Mouse (Mus musculus) CH12.LX (cell line): ENCODE data around the gene Alyref. TPM values are rescaled to one million over a fixed set of nuclear protein-coding genes. Genes with fewer than 3 reads are reported as not detected.

Experiments used
- DNase-seq: peaks from one replicate; pipeline ENCODE4 v3.0.0-alpha.2; 2013; ENCODE audit errors: extremely low read depth
- H3K27ac ChIP-seq: 2 replicates; pipeline ENCODE4 v1.5.1; 2012; ENCODE audit warnings: low read depth, mild to moderate bottlenecking, control low read depth, moderate library complexity; ENCODE audit not compliant: insufficient read depth
- H3K27me3 ChIP-seq: replicated peaks from 2 replicates; pipeline ENCODE3; 2012; ENCODE audit warnings: inconsistent platforms
- H3K36me3 ChIP-seq, 2 experiments: replicated peaks in 1 of 2; 2 replicates each; pipeline versions ENCODE3 to v1.6.1; 2012; ENCODE audit warnings: inconsistent platforms in 1 of 2, low read length in 1 of 2, mild to moderate bottlenecking in 1 of 2, mixed read lengths in 1 of 2, moderate library complexity in 1 of 2; ENCODE audit not compliant: control insufficient read depth in 1 of 2, insufficient read depth in 1 of 2
- H3K4me1 ChIP-seq, 2 experiments: 2 replicates each; pipeline ENCODE4 v1.6.1; 2012; ENCODE audit warnings: inconsistent platforms in 1 of 2, moderate library complexity in 1 of 2; ENCODE audit not compliant: insufficient read depth in 2 of 2, control insufficient read depth in 1 of 2
- H3K4me2 ChIP-seq: 2 replicates; pipeline ENCODE4 v1.6.1; 2012; ENCODE audit warnings: low read depth, mild to moderate bottlenecking, control low read depth; ENCODE audit not compliant: poor library complexity, insufficient read depth, severe bottlenecking
- H3K4me3 ChIP-seq, 3 experiments: fragments of 150-350 bp in 1 of 3; sonication (generic) in 1 of 3; replicated peaks in 1 of 3; 2 replicates each; pipeline versions ENCODE3 to v1.5.1; 2011 to 2012; ENCODE audit warnings: low read depth in 2 of 3, low read length in 2 of 3, mild to moderate bottlenecking in 2 of 3, moderate library complexity in 2 of 3, control low read depth in 1 of 3, improper control_type of control experiment in 1 of 3, inconsistent platforms in 1 of 3, mixed read lengths in 1 of 3; ENCODE audit not compliant: poor library complexity in 1 of 3
- H3K79me2 ChIP-seq: replicated peaks from 2 replicates; pipeline ENCODE4 v1.6.1; 2012; ENCODE audit warnings: mild to moderate bottlenecking, moderate library complexity; ENCODE audit not compliant: control insufficient read depth, poor library complexity, insufficient read depth, severe bottlenecking; ENCODE audit errors: extremely low read depth
- H3K9ac ChIP-seq: 2 replicates; pipeline ENCODE4 v1.6.1; 2012; ENCODE audit warnings: low read depth, mild to moderate bottlenecking, control low read depth, moderate library complexity; ENCODE audit not compliant: insufficient read depth
- H3K9me3 ChIP-seq: replicated peaks from 2 replicates; pipeline ENCODE3; 2012; ENCODE audit warnings: low read length, inconsistent platforms, mixed read lengths
- CHD2 ChIP-seq: IDR thresholded peaks from 2 replicates; pipeline ENCODE4 v1.6.1; 2011; ENCODE audit warnings: low read length, improper control_type of control experiment
- CTCF ChIP-seq, 2 experiments: IDR thresholded peaks in 1 of 2; conservative IDR thresholded peaks in 1 of 2; 2 replicates each; pipeline ENCODE4 v1.5.1; 2011 to 2012; ENCODE audit warnings: low read depth in 2 of 2, low read length in 2 of 2, improper control_type of control experiment in 1 of 2, inconsistent platforms in 1 of 2, mild to moderate bottlenecking in 1 of 2, moderate library complexity in 1 of 2
- E2F4 ChIP-seq: IDR thresholded peaks from 2 replicates; pipeline ENCODE4 v1.6.1; 2011; ENCODE audit warnings: low read depth, low read length, improper control_type of control experiment; ENCODE audit not compliant: insufficient replicate concordance
- ELF1 ChIP-seq: IDR thresholded peaks from 2 replicates; pipeline ENCODE4 v1.6.1; 2014; ENCODE audit warnings: low read depth, mild to moderate bottlenecking, inconsistent platforms, low read length, improper control_type of control experiment
- GABPA ChIP-seq: IDR thresholded peaks from 2 replicates; pipeline ENCODE4 v1.6.1; 2012; ENCODE audit warnings: low read depth, low read length, improper control_type of control experiment, inconsistent platforms; ENCODE audit not compliant: insufficient replicate concordance
- IRF4 ChIP-seq: IDR thresholded peaks from 2 replicates; pipeline ENCODE4 v1.6.1; 2014; ENCODE audit warnings: low read depth, mild to moderate bottlenecking, inconsistent platforms, low read length, improper control_type of control experiment
- JUND ChIP-seq: conservative IDR thresholded peaks from 2 replicates; pipeline ENCODE4 v1.6.1; 2011; ENCODE audit warnings: low read depth, low read length, improper control_type of control experiment
- KAT2A ChIP-seq: IDR thresholded peaks from 2 replicates; pipeline ENCODE4 v1.6.1; 2012; ENCODE audit warnings: low read length, improper control_type of control experiment, inconsistent platforms; ENCODE audit not compliant: insufficient replicate concordance
- MEF2A ChIP-seq: IDR thresholded peaks from 2 replicates; pipeline ENCODE4 v1.6.1; 2014; ENCODE audit warnings: low read depth, mild to moderate bottlenecking, inconsistent platforms, low read length, improper control_type of control experiment, borderline replicate concordance
- MYC ChIP-seq: IDR thresholded peaks from 2 replicates; pipeline ENCODE4 v1.6.1; 2011; ENCODE audit warnings: low read depth, mild to moderate bottlenecking, improper control_type of control experiment, low read length
- NELFE ChIP-seq: IDR thresholded peaks from 2 replicates; pipeline ENCODE4 v1.6.1; 2011; ENCODE audit warnings: low read depth, low read length, improper control_type of control experiment
- PAX5 ChIP-seq: IDR thresholded peaks from 2 replicates; pipeline ENCODE4 v1.6.1; 2012; ENCODE audit warnings: low read length, inconsistent platforms, mixed read lengths
- POLR2AphosphoS2 ChIP-seq: IDR thresholded peaks from 2 replicates; pipeline ENCODE4 v1.6.1; 2011; ENCODE audit warnings: low read depth, low read length, improper control_type of control experiment
- RCOR1 ChIP-seq: conservative IDR thresholded peaks from 2 replicates; pipeline ENCODE4 v1.6.1; 2012; ENCODE audit warnings: low read depth, mild to moderate bottlenecking, inconsistent platforms, low read length, improper control_type of control experiment
- SIN3A ChIP-seq: IDR thresholded peaks from 2 replicates; pipeline ENCODE4 v1.6.1; 2012; ENCODE audit warnings: low read length, improper control_type of control experiment, inconsistent platforms
- UBTF ChIP-seq: IDR thresholded peaks from 2 replicates; pipeline ENCODE4 v1.6.1; 2012; ENCODE audit warnings: low read depth, mild to moderate bottlenecking, inconsistent platforms, low read length, improper control_type of control experiment, moderate library complexity
- ZNF384 ChIP-seq: IDR thresholded peaks from 2 replicates; pipeline ENCODE4 v1.6.1; 2012; ENCODE audit warnings: low read depth, low read length, improper control_type of control experiment, inconsistent platforms
- dilution Hi-C: fragments of 300-500 bp; cut with MboI; formaldehyde crosslinking; loops from 2 replicates; pipeline ENCODE4 v1.14.3; 2020; ENCODE audit warnings: low sequenced_read_pairs; ENCODE audit not compliant: extremely low pct_unique_long_range_greater_than_20kb, extremely low pct_ligation_motif_present
- in situ Hi-C: fragments of 300-500 bp; cut with MboI; formaldehyde crosslinking; loops from 3 replicates; pipeline ENCODE4 v1.14.3; 2019; ENCODE audit warnings: low sequenced_read_pairs, low pct_ligation_motif_present, low pct_unique_long_range_greater_than_20kb, mixed read lengths
- polyA plus RNA-seq: library from polyadenylated mRNA; unstranded; fragments of >175 nt; gene quantifications from 2 replicates; pipeline ENCODE4 v1.2.1, GENCODE M21; 2012; ENCODE audit warnings: low read depth; ENCODE audit not compliant: insufficient read length
- total RNA-seq, 2 experiments: library from RNA; depleted of rRNA; stranded (reverse); fragments of 300-350 nt in 1 of 2; fragments of >200 nt in 1 of 2; gene quantifications; 2 replicates each; pipeline ENCODE4 v1.2.3; 2012 to 2014

Alyref gene
- total and polyA plus RNA-seq, 3 experiments, result 358 to 582 (median 451) TPM

- Histone ChIP-seq H3K4me3 (no peak overlapping the region), H3K4me2 (no peak overlapping the region), H3K27me3 (no peaks in the 10 kb centered on the region), H3K36me3 (peaks cover 74 to 96% of the 10 kb centered on the region in 2 experiments), H3K27ac (no peak overlapping the region), H3K79me2 (peaks cover 4% of the 10 kb centered on the region), H3K9me3 (no peaks in the 10 kb centered on the region), H3K9ac (no peak overlapping the region), H3K4me1 (peaks cover 0 to 20% of the 10 kb centered on the region in 2 experiments; a peak in 3 of 4 replicates)
- TF ChIP-seq CHD2 (no peak), GABPA (no peak), RCOR1 (no peak), NELFE (no peak), JUND (no peak), ELF1 (no peak), MEF2A (no peak), MYC (no peak), KAT2A (no peak), CTCF (conservative IDR thresholded peaks at IDR 0.05 in 1 of 2, IDR thresholded peaks at IDR 0.05 in 1 of 2; ENCODE audit: low read depth in 2 of 2, low read length in 2 of 2) (no peak), UBTF (no peak), PAX5 (no peak), ZNF384 (no peak), E2F4 (no peak), SIN3A (no peak)
- no peak for DNase-seq
- in situ Hi-C loops (no loop called here), dilution Hi-C loops (no loop called here)
Observed at GRCm38 (mm10) chr11:120610477-120611046, 12.4 kb upstream of the Alyref start.

DNA sequence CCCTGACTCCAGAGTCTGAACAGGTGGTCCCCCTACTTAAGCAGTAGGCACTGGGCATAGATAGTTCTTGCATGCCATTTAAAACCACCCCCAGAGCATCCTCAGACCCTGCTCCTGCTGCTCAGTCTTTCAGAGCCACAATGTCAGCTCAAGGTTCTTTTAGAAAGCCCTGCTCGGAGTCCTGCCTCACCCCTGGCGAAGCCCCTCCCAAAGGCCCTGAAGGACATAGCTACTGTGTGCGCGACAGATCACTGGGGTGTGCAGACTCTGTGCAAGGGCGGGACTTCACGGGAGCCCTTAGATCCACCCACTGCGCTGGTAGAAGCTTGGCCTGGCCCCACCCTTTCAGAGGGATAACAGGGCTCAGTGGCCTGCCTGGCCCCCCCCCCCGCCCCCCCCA, 11.1 kb upstream of the Alyref start:
- no peak for DNase-seq
- Histone ChIP-seq H3K4me1 (peaks cover 0 to 10% of the 10 kb centered on the region in 2 experiments; a peak in 2 of 4 replicates), H3K9ac (no peak overlapping the region), H3K4me2 (no peak overlapping the region), H3K27me3 (no peaks in the 10 kb centered on the region), H3K9me3 (no peaks in the 10 kb centered on the region), H3K27ac (no peak overlapping the region), H3K36me3 (peaks cover 81 to 99% of the 10 kb centered on the region in 2 experiments), H3K79me2 (no peaks in the 10 kb centered on the region)
- in situ Hi-C loops, result no loop called here
- dilution Hi-C loops, result no loop called here
- TF ChIP-seq KAT2A (no peak), POLR2AphosphoS2 (0 out of 2 replicates have a peak, but pooled peaks have one; percentile 14), IRF4 (no peak)
- TF ChIP-seq, all 38 proteins: peak for 1
- no peak overlapping the region for H3K4me3 ChIP-seq
